Mouse (Mus musculus) erythroblast, adult 5-6 weeks (primary cell): ENCODE results near the gene Ttc4. TPM values are rescaled to one million over a fixed set of nuclear protein-coding genes. Genes with fewer than 3 reads are reported as not detected.

Experiments
- ATAC-seq: replicated peaks from 2 replicates; pipeline ENCODE4 v1.8.0; 2016; ENCODE audit warnings: moderate number of reproducible peaks, mild to moderate bottlenecking, moderate TSS enrichment, inconsistent platforms; ENCODE audit not compliant: poor library complexity, low FRiP score, severe bottlenecking
- total RNA-seq, 2 experiments: library from RNA; stranded (forward) in 1 of 2; stranded (reverse) in 1 of 2; fragments of 150-400 nt in 1 of 2; fragments of 200-764, 138-1000 nt in 1 of 2; gene quantifications; 2 replicates each; pipeline versions ENCODE4 v1.2.3 to v1.2.4; 2015 to 2017; ENCODE audit warnings: low replicate concordance in 2 of 2

Gene Ttc4
- total RNA-seq, 2 experiments from 2014 or later: 8.1 to 11.7 TPM

- no peak for ATAC-seq
Observed at GRCm38 (mm10) chr4:106617056-106617455, 61.7 kb downstream of the Ttc4 start, which contains the start of gene Lexm. Gene Lexm (minus strand): TSS chr4:106617241.

- ATAC-seq: no peak
Observed at GRCm38 (mm10) chr4:106615637-106616036, 63.1 kb downstream of the Ttc4 start.

- no peak for ATAC-seq
Observed at GRCm38 (mm10) chr4:106614881-106615280, 63.9 kb downstream of the Ttc4 start.

- peak; percentile 74 for ATAC-seq
Observed at GRCm38 (mm10) chr4:106614180-106614797, 64.5 kb downstream of the Ttc4 start.

- ATAC-seq: peak; percentile 90
Observed at GRCm38 (mm10) chr4:106613560-106613959, 65.2 kb downstream of the Ttc4 start.

- peak; percentile 9 for ATAC-seq
Observed at GRCm38 (mm10) chr4:106613105-106613504, 65.6 kb downstream of the Ttc4 start.

Other genes starting within 250 kb of the Ttc4 start
- not detected in 2 replicates for gene Pcsk9, start 214.6 kb downstream of the Ttc4 start, total RNA-seq (2015; ENCODE audit: low replicate concordance)
- not detected in 2 replicates for gene Pcsk9, start 214.6 kb downstream of the Ttc4 start, total RNA-seq (2017; ENCODE audit: low replicate concordance)
- gene Bsnd, start 186.7 kb downstream of the Ttc4 start, total RNA-seq (2015; ENCODE audit: low replicate concordance): not detected in 2 replicates
- not detected in 2 replicates for gene Bsnd, start 186.7 kb downstream of the Ttc4 start, total RNA-seq (2017; ENCODE audit: low replicate concordance)
- 2.3 and 4.4 TPM in 2 replicates for gene Dhcr24, start 117.9 kb downstream of the Ttc4 start, total RNA-seq (2015; ENCODE audit: low replicate concordance)
- 1.5 and 1.7 TPM in 2 replicates for gene Dhcr24, start 117.9 kb downstream of the Ttc4 start, total RNA-seq (2017; ENCODE audit: low replicate concordance)
- gene Lexm, start 61.7 kb downstream of the Ttc4 start, total RNA-seq (2015; ENCODE audit: low replicate concordance): not detected in 2 replicates
- gene Lexm, start 61.7 kb downstream of the Ttc4 start, total RNA-seq (2017; ENCODE audit: low replicate concordance): not detected in 2 replicates
- gene Ttc22, start 56.5 kb downstream of the Ttc4 start, total RNA-seq (2015; ENCODE audit: low replicate concordance): not detected in 2 replicates
- gene Ttc22, start 56.5 kb downstream of the Ttc4 start, total RNA-seq (2017; ENCODE audit: low replicate concordance): not detected in 2 replicates
- 0.58 and 0.84 TPM in 2 replicates for gene Pars2, start 27.9 kb downstream of the Ttc4 start, total RNA-seq (2015; ENCODE audit: low replicate concordance)
- 2.6 TPM in 1 of 2 replicates, not detected in the other for gene Pars2, start 27.9 kb downstream of the Ttc4 start, total RNA-seq (2017; ENCODE audit: low replicate concordance)
- gene Mroh7, start 52.0 kb upstream of the Ttc4 start, total RNA-seq (2015; ENCODE audit: low replicate concordance): not detected in 2 replicates
- gene Mroh7, start 52.0 kb upstream of the Ttc4 start, total RNA-seq (2017; ENCODE audit: low replicate concordance): not detected in 2 replicates
- gene Fam151a, start 54.9 kb upstream of the Ttc4 start, total RNA-seq (2015; ENCODE audit: low replicate concordance): not detected in 2 replicates
- not detected in 2 replicates for gene Fam151a, start 54.9 kb upstream of the Ttc4 start, total RNA-seq (2017; ENCODE audit: low replicate concordance)
- 0.19 and 2.7 TPM in 2 replicates for gene Acot11, start 126.1 kb upstream of the Ttc4 start, total RNA-seq (2015; ENCODE audit: low replicate concordance)
- gene Acot11, start 126.1 kb upstream of the Ttc4 start, total RNA-seq (2017; ENCODE audit: low replicate concordance): 1.3 TPM in 2 replicates
- gene Ssbp3, start 231.8 kb upstream of the Ttc4 start, total RNA-seq (2015; ENCODE audit: low replicate concordance): 55.9 and 73.4 TPM in 2 replicates
- gene Ssbp3, start 231.8 kb upstream of the Ttc4 start, total RNA-seq (2017; ENCODE audit: low replicate concordance): 49.8 and 56.6 TPM in 2 replicates